Mouse (Mus musculus) large intestine, adult 2 months (tissue): Measurements from ENCODE around the gene Cxcl1. TPM values are rescaled to one million over a fixed set of nuclear protein-coding genes. Genes with fewer than 3 reads are reported as not detected.

Source experiments
- polyA plus RNA-seq: library from polyadenylated mRNA; depleted of rRNA; stranded (reverse); fragments of >200 nt; gene quantifications from 2 replicates; pipeline ENCODE4 v1.2.3, GENCODE M21; 2012; rRNA removed

Cxcl1 gene
- polyA plus RNA-seq, 1 experiment, result 1.3 TPM

Other genes with a start within 250 kb of the Cxcl1 start
- gene Cxcl5, start 131.9 kb upstream of the Cxcl1 start, polyA plus RNA-seq, result 0.78 and 1.1 TPM in 2 replicates
- 0.17 and 0.18 TPM in 2 replicates for gene Ppbp, start 122.7 kb upstream of the Cxcl1 start, polyA plus RNA-seq
- 14.5 and 15.5 TPM in 2 replicates for gene Pf4, start 118.8 kb upstream of the Cxcl1 start, polyA plus RNA-seq
- gene Cxcl3, start 105.1 kb upstream of the Cxcl1 start, polyA plus RNA-seq, result 0.30 TPM in 1 of 2 replicates, not detected in the other
- 0.04 TPM in 1 of 2 replicates, not detected in the other for gene Cxcl15, start 96.7 kb upstream of the Cxcl1 start, polyA plus RNA-seq
- gene Cxcl2, start 12.6 kb downstream of the Cxcl1 start, polyA plus RNA-seq, result 0.50 and 1.8 TPM in 2 replicates
- 12.7 and 19.5 TPM in 2 replicates for gene Mthfd2l, start 39.9 kb downstream of the Cxcl1 start, polyA plus RNA-seq
- gene Epgn, start 136.2 kb downstream of the Cxcl1 start, polyA plus RNA-seq, result 0.05 and 0.14 TPM in 2 replicates
- gene Ereg, start 183.4 kb downstream of the Cxcl1 start, polyA plus RNA-seq, result 2.3 and 4.0 TPM in 2 replicates
- 2.0 and 2.2 TPM in 2 replicates for gene Areg, start 248.4 kb downstream of the Cxcl1 start, polyA plus RNA-seq